7 mouse cellular contexts compared by ENCODE assay signal in the genomic region with DNA sequence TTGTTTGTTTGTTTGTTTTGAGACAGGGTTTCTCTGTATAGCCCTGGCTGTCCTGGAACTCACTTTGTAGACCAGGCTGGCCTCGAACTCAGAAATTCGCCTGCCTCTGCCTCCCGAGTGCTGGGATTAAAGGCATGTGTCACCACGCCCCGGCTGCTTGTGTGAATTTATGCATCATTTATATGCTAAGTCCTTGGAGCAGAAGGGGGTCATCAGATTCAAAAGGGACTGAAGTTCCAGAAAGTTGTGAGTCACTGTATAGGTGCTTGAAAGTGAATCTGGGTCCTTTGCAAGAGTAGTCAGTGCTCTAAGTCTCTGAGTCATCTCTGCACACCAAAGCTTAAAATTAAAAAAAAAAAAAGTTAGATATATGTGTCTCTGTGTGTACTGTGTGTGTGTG.
DNase-seq lines count a peak whose midpoint lies in the region; ATAC-seq lines count a peak whose summit lies in the region.
"Not testable (repeated sequence)": the region's sequence is repeated elsewhere in the genome, so short reads cannot be mapped to it uniquely, and the experiment has no call there.

No protein-coding gene starts in this region.

- 86% methylated on average over 5 of the region's 5 CpGs for WGBS in embryonic facial prominence, embryonic 11.5 days
- WGBS in forebrain, embryonic 12.5 days, result 65% methylated on average over 5 of the region's 5 CpGs
- WGBS in hindbrain, embryonic 14.5 days, result 70% methylated on average over 5 of the region's 5 CpGs
- 63% methylated on average over 5 of the region's 5 CpGs for WGBS in midbrain, embryonic 11.5 days
- 57% methylated on average over 5 of the region's 5 CpGs for WGBS in midbrain, embryonic 15.5 days

- H3K4me1 ChIP-seq in embryonic facial prominence, embryonic 11.5 days (ENCODE audit: control insufficient read depth, insufficient read depth, low read length), result not testable (repeated sequence)
- peaks cover 52% of the 10 kb centered on the region for H3K4me1 ChIP-seq in forebrain, embryonic 12.5 days
- peaks cover 29% of the 10 kb centered on the region for H3K4me1 ChIP-seq in hindbrain, embryonic 14.5 days (replicated peaks; ENCODE audit: control insufficient read depth, insufficient read depth, low read length)
- H3K4me1 ChIP-seq in midbrain, embryonic 11.5 days (ENCODE audit: control insufficient read depth, insufficient read depth, low read length), result peaks cover 31% of the 10 kb centered on the region
- H3K4me1 ChIP-seq in midbrain, embryonic 15.5 days, result peaks cover 35% of the 10 kb centered on the region

- H3K9me3 ChIP-seq in embryonic facial prominence, embryonic 11.5 days (replicated peaks; ENCODE audit: control insufficient read depth, low read length); forebrain, embryonic 12.5 days; hindbrain, embryonic 14.5 days (ENCODE audit: control insufficient read depth, low read length); midbrain, embryonic 11.5 days (ENCODE audit: control insufficient read depth, low read length); midbrain, embryonic 15.5 days: not testable (repeated sequence)

- 0 out of 2 replicates have a peak overlapping the region, but pooled peaks have one; percentile 60 for H3K27ac ChIP-seq in embryonic facial prominence, embryonic 11.5 days (replicated peaks; ENCODE audit: low read depth, low read length)
- peak overlapping the region; percentile 94 for H3K27ac ChIP-seq in forebrain, embryonic 12.5 days
- peak overlapping the region; percentile 77; the same call in 1 of the 2 replicates for H3K27ac ChIP-seq in hindbrain, embryonic 14.5 days
- H3K27ac ChIP-seq in midbrain, embryonic 11.5 days (ENCODE audit: low read depth, low read length), result peak overlapping the region; percentile 92
- H3K27ac ChIP-seq in midbrain, embryonic 15.5 days, result peak overlapping the region; percentile 89

- not testable (repeated sequence) for H3K4me2 ChIP-seq in embryonic facial prominence, embryonic 11.5 days (ENCODE audit: low read depth, low read length); forebrain, embryonic 12.5 days; hindbrain, embryonic 14.5 days (replicated peaks); midbrain, embryonic 11.5 days; midbrain, embryonic 15.5 days

- not testable (repeated sequence) for H3K27me3 ChIP-seq in embryonic facial prominence, embryonic 11.5 days (ENCODE audit: control insufficient read depth, insufficient read depth, low read length); forebrain, embryonic 12.5 days; hindbrain, embryonic 14.5 days (ENCODE audit: control insufficient read depth, insufficient read depth, low read length); midbrain, embryonic 15.5 days (replicated peaks)
- H3K27me3 ChIP-seq in midbrain, embryonic 11.5 days (ENCODE audit: control insufficient read depth, insufficient read depth, low read length), result peaks cover 11% of the 10 kb centered on the region

- not testable (repeated sequence) for H3K36me3 ChIP-seq in embryonic facial prominence, embryonic 11.5 days (replicated peaks; ENCODE audit: control insufficient read depth, insufficient read depth, low read depth, low read length); forebrain, embryonic 12.5 days (replicated peaks); hindbrain, embryonic 14.5 days (replicated peaks; ENCODE audit: control insufficient read depth, insufficient read depth); midbrain, embryonic 11.5 days (ENCODE audit: control insufficient read depth, insufficient read depth, low read length); midbrain, embryonic 15.5 days (replicated peaks)

- H3K4me3 ChIP-seq in embryonic facial prominence, embryonic 11.5 days (ENCODE audit: low read depth, low read length); forebrain, embryonic 12.5 days (replicated peaks); hindbrain, embryonic 14.5 days (replicated peaks; ENCODE audit: low read length); midbrain, embryonic 11.5 days (ENCODE audit: low read depth, low read length); midbrain, embryonic 15.5 days: not testable (repeated sequence)

- H3K9ac ChIP-seq in embryonic facial prominence, embryonic 11.5 days (replicated peaks; ENCODE audit: low read length); forebrain, embryonic 12.5 days; hindbrain, embryonic 14.5 days; midbrain, embryonic 15.5 days: not testable (repeated sequence)
- H3K9ac ChIP-seq in midbrain, embryonic 11.5 days (ENCODE audit: low read length), result 0 out of 2 replicates have a peak overlapping the region, but pooled peaks have one; percentile 7

- peak; percentile 72 for DNase-seq in R1 (ENCODE audit: low read depth, low spot score)
- not testable (repeated sequence) for DNase-seq in embryonic facial prominence, embryonic 11.5 days (ENCODE audit: low spot score); hindbrain, embryonic 14.5 days (ENCODE audit: low spot score); midbrain, embryonic 11.5 days (ENCODE audit: low spot score, missing footprints)

- not testable (repeated sequence) for ATAC-seq in embryonic facial prominence, embryonic 11.5 days (replicated peaks; ENCODE audit: insufficient number of reproducible peaks, low FRiP score, low TSS enrichment, low read depth); forebrain, embryonic 12.5 days (ENCODE audit: low FRiP score); hindbrain, embryonic 14.5 days (ENCODE audit: low FRiP score); midbrain, embryonic 15.5 days (replicated peaks)
- ATAC-seq in frontal cortex, adult (ENCODE audit: low TSS enrichment), result peak; percentile 23; the same call in 1 of the 2 replicates
- ATAC-seq in midbrain, embryonic 11.5 days (ENCODE audit: low FRiP score), result peak; percentile 3; the same call in 1 of the 2 replicates
